Mouse (Mus musculus) embryonic facial prominence, embryonic 14.5 days (tissue): ENCODE measurements around the gene Asgr1. TPM values are rescaled to one million over a fixed set of nuclear protein-coding genes. Genes with fewer than 3 reads are reported as not detected.
"Not testable (repeated sequence)": the region's sequence is repeated elsewhere in the genome, so short reads cannot be mapped to it uniquely, and the experiment has no call there.

Experiments used
- ATAC-seq: fragments of 200-750 bp; cut with Nextera tagmentation; 2 replicates; pipeline ENCODE4 v1.8.0; 2017; ENCODE audit warnings: low read depth, moderate number of reproducible peaks, moderate TSS enrichment
- DNase-seq: peaks from one replicate; pipeline ENCODE4 v3.0.0-alpha.2; 2015; ENCODE audit warnings: low spot score
- H3K27ac ChIP-seq: fragments of 300-500 bp; sonication (generic); replicated peaks from 2 replicates; pipeline ENCODE4 v1.5.1; 2014; ENCODE audit warnings: low read depth, mild to moderate bottlenecking, low read length, moderate library complexity
- H3K27me3 ChIP-seq: fragments of 300-500 bp; sonication (generic); replicated peaks from 2 replicates; pipeline ENCODE4 v1.6.1; 2014; ENCODE audit warnings: low read length; ENCODE audit not compliant: control insufficient read depth, insufficient read depth
- H3K36me3 ChIP-seq: fragments of 300-500 bp; sonication (generic); 2 replicates; pipeline ENCODE4 v1.6.1; 2014; ENCODE audit warnings: low read length, mixed read lengths; ENCODE audit not compliant: control insufficient read depth, insufficient read depth
- H3K4me1 ChIP-seq: fragments of 300-500 bp; sonication (generic); 2 replicates; pipeline ENCODE4 v1.6.1; 2014; ENCODE audit warnings: antibody characterized with exemption, low read length; ENCODE audit not compliant: control insufficient read depth, insufficient read depth
- H3K4me2 ChIP-seq: fragments of 300-500 bp; sonication (generic); 2 replicates; pipeline ENCODE4 v1.6.1; 2014; ENCODE audit warnings: low read depth, mild to moderate bottlenecking, low read length, moderate library complexity, mixed read lengths
- H3K4me3 ChIP-seq: fragments of 300-500 bp; sonication (generic); 2 replicates; pipeline ENCODE4 v1.5.1; 2014; ENCODE audit warnings: low read depth, mild to moderate bottlenecking, low read length
- H3K9ac ChIP-seq: fragments of 300-500 bp; sonication (generic); 2 replicates; pipeline ENCODE4 v1.6.1; 2014; ENCODE audit warnings: low read depth, mild to moderate bottlenecking, low read length, moderate library complexity, mixed read lengths
- H3K9me3 ChIP-seq: fragments of 300-500 bp; sonication (generic); 2 replicates; pipeline ENCODE4 v1.6.1; 2016; ENCODE audit warnings: low read length; ENCODE audit not compliant: control insufficient read depth
- WGBS: fragments of 180-500 bp; shearing (Covaris S2); extraction: QIAGEN DNeasy Blood & Tissue Kit; methylation state at CpG from one replicate; pipeline ENCODE4 v1.1.7; 2014; 5-methylcytosine and 5-hydroxymethylcytosine counted together
- polyA plus RNA-seq: library from polyadenylated mRNA; unstranded; fragments of >200 nt; fragmentation: Nextera tagmentation; extraction: Ambion mirVana; gene quantifications from 2 replicates; pipeline ENCODE4 v1.2.1, GENCODE M21; 2014

Gene Asgr1
- polyA plus RNA-seq, 1 experiment from 2014 or later, result 2.2 TPM

DNA sequence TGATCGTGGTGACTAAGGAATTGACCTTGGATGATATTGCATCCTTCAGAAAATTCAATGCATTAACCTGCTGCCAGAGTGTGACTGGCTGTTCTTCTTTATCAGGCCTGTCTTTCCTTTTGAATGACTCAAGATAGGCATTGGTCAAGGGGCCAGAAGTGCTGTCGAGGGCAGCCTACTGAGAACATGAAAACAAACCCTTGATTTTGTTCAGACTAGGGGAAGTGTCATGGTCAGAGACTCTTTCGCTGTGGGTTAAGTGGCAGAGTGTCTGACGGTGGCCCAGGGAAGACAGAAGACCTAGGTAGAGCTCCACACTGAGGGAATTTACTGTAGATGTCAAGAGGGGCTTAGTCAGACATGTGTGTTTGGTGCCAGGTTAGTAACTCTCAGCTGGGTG is 12.8 kb downstream of the Asgr1 start:
- 73% methylated on average over 4 of the region's 4 CpGs for WGBS
- ATAC-seq, result no peak
- Histone ChIP-seq H3K36me3 (no peaks in the 10 kb centered on the region), H3K9me3 (no peaks in the 10 kb centered on the region), H3K4me1 (no peaks in the 10 kb centered on the region), H3K27ac (no peak overlapping the region), H3K4me2 (no peak overlapping the region), H3K9ac (no peak overlapping the region), H3K4me3 (no peak overlapping the region), H3K27me3 (no peaks in the 10 kb centered on the region)
- DNase-seq, result no peak

- Histone ChIP-seq H3K4me2 (no peak overlapping the region), H3K4me3 (no peak overlapping the region), H3K4me1 (no peaks in the 10 kb centered on the region), H3K27ac (no peak overlapping the region), H3K27me3 (no peaks in the 10 kb centered on the region), H3K9me3 (no peaks in the 10 kb centered on the region), H3K36me3 (no peaks in the 10 kb centered on the region), H3K9ac (no peak overlapping the region)
- 50% methylated on average over 3 of the region's 3 CpGs for WGBS
- ATAC-seq, result no peak
- no peak for DNase-seq
These were observed 14.4 kb downstream of the Asgr1 start for GRCm38 (mm10) chr11:70068245-70068644.

GRCm38 (mm10) chr11:70070057-70070456 is 16.2 kb downstream of the Asgr1 start:
- 55% methylated on average over 6 of the region's 6 CpGs for WGBS
- Histone ChIP-seq H3K27ac (no peak overlapping the region), H3K4me3 (no peak overlapping the region), H3K9ac (no peak overlapping the region), H3K4me2 (no peak overlapping the region), H3K27me3 (no peaks in the 10 kb centered on the region), H3K36me3 (no peaks in the 10 kb centered on the region), H3K9me3 (no peaks in the 10 kb centered on the region), H3K4me1 (no peaks in the 10 kb centered on the region)
- DNase-seq, result peak; percentile 28
- no peak for ATAC-seq

DNA sequence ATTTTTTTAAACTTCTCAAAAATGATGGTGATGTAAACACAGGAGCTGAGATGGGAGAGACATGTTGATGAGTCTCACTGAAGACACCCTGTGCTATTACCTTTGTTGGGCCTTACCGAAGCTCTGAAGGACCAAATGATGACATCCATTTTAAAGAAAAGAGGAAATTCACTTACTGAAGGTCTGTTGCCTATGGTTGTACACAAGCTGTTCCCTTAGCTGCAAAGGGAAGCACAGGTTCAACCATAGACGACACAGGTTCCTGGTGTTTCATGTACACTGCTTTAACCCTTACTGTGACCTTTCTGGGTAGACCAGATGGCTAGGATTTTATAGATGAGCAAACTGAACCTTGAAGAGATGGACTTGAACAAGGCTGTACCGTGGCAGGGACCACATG is 16.7 kb downstream of the Asgr1 start:
- DNase-seq, H3K4me3 ChIP-seq, H3K27ac ChIP-seq, ATAC-seq, H3K9ac ChIP-seq, H3K4me2 ChIP-seq, H3K36me3 ChIP-seq, H3K4me1 ChIP-seq, H3K27me3 ChIP-seq, H3K9me3 ChIP-seq: not testable (repeated sequence)
- WGBS, result 73% methylated on average over 3 of the region's 3 CpGs

GRCm38 (mm10) chr11:70074379-70075071 is 20.6 kb downstream of the Asgr1 start:
- Histone ChIP-seq H3K9me3 (no peaks in the 10 kb centered on the region), H3K27ac (no peak overlapping the region), H3K4me1 (no peaks in the 10 kb centered on the region), H3K27me3 (no peaks in the 10 kb centered on the region), H3K9ac (no peak overlapping the region), H3K4me2 (no peak overlapping the region), H3K36me3 (no peaks in the 10 kb centered on the region), H3K4me3 (no peak overlapping the region)
- ATAC-seq (peak; percentile 63; the same call in 1 of the 2 replicates), DNase-seq (peak; percentile 90)
- 36% methylated on average over 17 of the region's 17 CpGs for WGBS

DNA sequence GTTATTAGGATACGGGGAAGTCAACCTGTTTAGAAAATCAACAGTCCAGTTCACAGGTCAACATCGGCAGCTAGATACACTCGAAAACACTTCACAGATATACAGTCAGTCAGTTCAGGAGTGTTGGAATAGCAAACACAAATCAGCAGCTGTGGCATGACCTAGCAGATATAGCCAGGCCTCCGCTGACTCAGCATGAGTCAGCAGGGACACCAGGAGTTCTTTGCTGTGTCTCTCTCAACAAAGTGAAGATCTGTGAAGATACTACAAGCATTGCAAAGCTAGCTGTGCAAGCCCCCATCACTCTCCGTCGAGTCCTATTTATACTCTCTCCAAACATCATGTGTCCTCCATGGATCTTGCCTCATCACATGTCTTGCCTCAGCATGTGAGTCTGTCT is 21.7 kb downstream of the Asgr1 start:
- H3K27ac ChIP-seq, result no peak overlapping the region
- no peaks in the 10 kb centered on the region for H3K9me3 ChIP-seq
- H3K4me3 ChIP-seq, result no peak overlapping the region
- H3K9ac ChIP-seq, result no peak overlapping the region
- H3K4me1 ChIP-seq, result no peaks in the 10 kb centered on the region
- 91% methylated on average over 6 of the region's 6 CpGs for WGBS
- no peaks in the 10 kb centered on the region for H3K36me3 ChIP-seq
- no peaks in the 10 kb centered on the region for H3K27me3 ChIP-seq
- no peak for DNase-seq
- no peak for ATAC-seq
- no peak overlapping the region for H3K4me2 ChIP-seq

- Histone ChIP-seq H3K4me1 (no peaks in the 10 kb centered on the region), H3K4me2 (no peak overlapping the region), H3K4me3 (no peak overlapping the region), H3K9me3 (no peaks in the 10 kb centered on the region), H3K27ac (no peak overlapping the region), H3K27me3 (no peaks in the 10 kb centered on the region), H3K9ac (no peak overlapping the region), H3K36me3 (no peaks in the 10 kb centered on the region)
- DNase-seq (no peak), ATAC-seq (no peak)
- WGBS, result 59% methylated on average over 3 of the region's 3 CpGs
These were observed 23.6 kb downstream of the Asgr1 start for GRCm38 (mm10) chr11:70077441-70077840.

- Histone ChIP-seq H3K4me2 (no peak overlapping the region), H3K36me3 (no peaks in the 10 kb centered on the region), H3K9me3 (no peaks in the 10 kb centered on the region), H3K4me3 (no peak overlapping the region), H3K4me1 (no peaks in the 10 kb centered on the region), H3K27me3 (no peaks in the 10 kb centered on the region), H3K27ac (no peak overlapping the region), H3K9ac (no peak overlapping the region)
- WGBS, result 67% methylated on average over 6 of the region's 6 CpGs
- no peak for ATAC-seq
- no peak for DNase-seq
These were observed 25.3 kb downstream of the Asgr1 start for GRCm38 (mm10) chr11:70079175-70079574.

DNA sequence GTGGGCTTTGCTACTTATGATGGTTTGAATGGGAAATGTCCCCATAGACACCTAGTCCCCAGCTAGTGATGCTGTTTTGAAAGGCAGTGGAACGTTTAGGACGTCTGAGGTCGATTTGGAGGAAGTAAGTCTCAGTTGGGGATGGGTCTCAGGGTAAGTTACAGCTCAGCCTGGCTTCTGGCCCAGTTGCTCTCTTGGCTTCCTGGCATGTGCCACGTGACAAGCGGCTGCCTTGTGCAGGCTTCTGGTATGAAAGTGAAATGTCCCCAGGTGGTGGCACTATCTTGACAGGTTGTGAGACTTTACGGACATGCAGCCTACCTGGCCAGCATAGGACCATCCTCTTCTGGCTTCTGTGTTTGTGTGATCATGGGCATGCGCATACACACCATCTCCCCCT is 26.0 kb downstream of the Asgr1 start:
- no peak for DNase-seq
- H3K4me2 ChIP-seq, result no peak overlapping the region
- H3K9ac ChIP-seq, result no peak overlapping the region
- no peaks in the 10 kb centered on the region for H3K4me1 ChIP-seq
- H3K36me3 ChIP-seq, result no peaks in the 10 kb centered on the region
- H3K4me3 ChIP-seq, result no peak overlapping the region
- ATAC-seq, result no peak
- H3K27ac ChIP-seq, result no peak overlapping the region
- H3K9me3 ChIP-seq, result no peaks in the 10 kb centered on the region
- no peaks in the 10 kb centered on the region for H3K27me3 ChIP-seq
- WGBS, result 74% methylated on average over 7 of the region's 7 CpGs
